27 mouse cellular contexts compared by ENCODE assay signal in the genomic region with DNA sequence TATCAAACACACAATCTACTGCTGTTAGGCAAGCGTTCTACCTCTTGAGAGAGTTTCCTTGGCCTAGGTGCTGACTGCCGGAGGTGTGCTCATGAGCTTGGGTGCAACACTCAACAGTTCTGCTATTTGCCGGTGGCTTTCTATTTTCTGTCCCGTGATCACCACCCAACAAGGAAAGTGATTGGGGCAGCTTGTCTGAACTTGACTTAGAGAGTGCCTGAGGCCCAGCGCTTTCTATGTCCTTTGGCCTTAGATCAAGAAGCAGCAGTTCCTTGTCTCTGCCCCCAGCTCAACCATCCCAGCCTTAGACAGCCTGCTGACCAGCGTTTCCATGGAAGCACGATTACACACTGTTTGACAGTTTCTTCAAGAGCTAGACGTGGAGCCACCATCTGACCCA.
DNase-seq lines count a peak whose midpoint lies in the region; TF ChIP-seq lines count a peak whose summit lies in the region.
"Had no signal": no experiment of that assay in that cellular context is flagged by ENCODE, and none has a peak within 500 bp of the region (broad histone marks: within the 10 kb centered on the region; RNA-seq: fewer than 3 reads in every experiment).

No protein-coding gene starts in this region.

- H3K4me3 ChIP-seq in ES-Bruce4 (ENCODE audit: low read depth, low read length) (no peak overlapping the region), ES-E14 (ENCODE audit: insufficient read depth in 1 of 2, low read depth in 1 of 2, low read length in 2 of 2, poor library complexity in 1 of 2, severe bottlenecking in 1 of 2) (no peak overlapping the region)
- H3K4me3 ChIP-seq: embryonic facial prominence, embryonic 10.5 days; embryonic facial prominence, embryonic 13.5 days; erythroblast, embryonic 14.5 days; forebrain, embryonic 12.5 days; forebrain, embryonic 15.5 days; heart, adult 2 months; heart, embryonic 10.5 days; heart, embryonic 13.5 days; hindbrain, embryonic 15.5 days; intestine, embryonic 15.5 days had no signal

- intact Hi-C loops in left cerebral cortex, postnatal 4 days (cut with DNase I), result no loop called here

- no peaks in the 10 kb centered on the region for H3K36me3 ChIP-seq in ES-Bruce4 (ENCODE audit: control insufficient read depth, insufficient read depth, low read length, poor library complexity, severe bottlenecking)
- no peaks in the 10 kb centered on the region for H3K36me3 ChIP-seq in ES-E14 (ENCODE audit: control insufficient read depth, insufficient read depth, low read length, poor library complexity, severe bottlenecking)
- H3K36me3 ChIP-seq: embryonic facial prominence, embryonic 10.5 days; embryonic facial prominence, embryonic 13.5 days; forebrain, embryonic 12.5 days; forebrain, embryonic 15.5 days; heart, embryonic 10.5 days; heart, embryonic 13.5 days; hindbrain, embryonic 15.5 days; intestine, embryonic 15.5 days had no signal

- no peak for TF ChIP-seq POLR2A in ES-Bruce4 (IDR thresholded peaks at IDR 0.05; ENCODE audit: insufficient read depth, low read length)

- H3K27me3 ChIP-seq in ES-Bruce4 (ENCODE audit: control insufficient read depth, insufficient read depth, low read length, poor library complexity, severe bottlenecking), result no peaks in the 10 kb centered on the region
- H3K27me3 ChIP-seq: embryonic facial prominence, embryonic 13.5 days; forebrain, embryonic 12.5 days; forebrain, embryonic 15.5 days; heart, embryonic 13.5 days; hindbrain, embryonic 15.5 days; intestine, embryonic 15.5 days had no signal

- H3K9me3 ChIP-seq in ES-Bruce4 (replicated peaks; ENCODE audit: control insufficient read depth, insufficient read depth, low read length, poor library complexity, severe bottlenecking), result no peaks in the 10 kb centered on the region
- no peaks in the 10 kb centered on the region for H3K9me3 ChIP-seq in ES-E14 (ENCODE audit: control insufficient read depth, insufficient read depth, low read depth, low read length)
- H3K9me3 ChIP-seq: embryonic facial prominence, embryonic 10.5 days; embryonic facial prominence, embryonic 13.5 days; forebrain, embryonic 12.5 days; forebrain, embryonic 15.5 days; heart, embryonic 10.5 days; heart, embryonic 13.5 days; hindbrain, embryonic 15.5 days; intestine, embryonic 15.5 days had no signal

- peak; percentile 40; the same call in 1 of the 2 replicates for TF ChIP-seq EP300 in ES-Bruce4 (IDR thresholded peaks at IDR 0.05; ENCODE audit: insufficient read depth, low read depth, low read length)

- H3K4me1 ChIP-seq in ES-Bruce4 (ENCODE audit: control insufficient read depth, insufficient read depth, low read length), result peaks cover 16% of the 10 kb centered on the region
- H3K4me1 ChIP-seq in ES-E14 (ENCODE audit: control insufficient read depth in 2 of 2, insufficient read depth in 2 of 2, low read length in 2 of 2, poor library complexity in 1 of 2), result peaks cover 21 to 26% of the 10 kb centered on the region in 2 experiments
- H3K4me1 ChIP-seq: forebrain, embryonic 15.5 days; heart, embryonic 10.5 days; heart, embryonic 13.5 days; hindbrain, embryonic 15.5 days; intestine, embryonic 15.5 days had no signal

- DNase-seq in left cerebral cortex, postnatal 4 days, result peak; percentile 26
- DNase-seq in left cerebral cortex, adult 9 months (ENCODE audit: low spot score in 2 of 2), result no peak
- DNase-seq in ES-E14 (ENCODE audit: low read depth, low spot score), result no peak
- DNase-seq in gastrocnemius, adult 8-10 months (ENCODE audit: low spot score in 2 of 2), result no peak
- no peak for DNase-seq in adrenal gland, adult (ENCODE audit: inconsistent age in 2 of 2, low spot score in 1 of 2)
- DNase-seq: adrenal gland, adult 8-10 months; adrenal gland, postnatal 25 days; cerebellum, adult 11-12 months; cerebellum, adult 9-10 months; cerebellum, postnatal 36 days; embryo, embryonic 11 days; gastrocnemius, postnatal 10 days; gastrocnemius, postnatal 36 days; heart, adult 2 months; heart, postnatal 14 days; heart, postnatal 4 days; kidney, adult 11 months had no signal

- no peak for TF ChIP-seq CTCF in ES-Bruce4 (IDR thresholded peaks at IDR 0.05; ENCODE audit: low read depth, low read length)

- in situ Hi-C loops in ES-E14 (cut with MboI; ENCODE audit: low sequenced_read_pairs in 2 of 2, unreplicated experiment in 2 of 2), result no loop called here

- peak overlapping the region; percentile 93 for H3K27ac ChIP-seq in ES-Bruce4 (ENCODE audit: insufficient read depth, low read length)
- H3K27ac ChIP-seq in ES-E14 (ENCODE audit: insufficient read depth, low read depth, low read length, poor library complexity, severe bottlenecking), result peak overlapping the region; percentile 95
- H3K27ac ChIP-seq: embryonic facial prominence, embryonic 10.5 days; embryonic facial prominence, embryonic 13.5 days; forebrain, embryonic 12.5 days; forebrain, embryonic 15.5 days; heart, adult 2 months; heart, embryonic 10.5 days; heart, embryonic 13.5 days; hindbrain, embryonic 15.5 days; intestine, embryonic 15.5 days had no signal

- H3K9ac ChIP-seq in ES-Bruce4 (ENCODE audit: low read depth, poor library complexity, severe bottlenecking), result 0 out of 2 replicates have a peak overlapping the region, but pooled peaks have one; percentile 8
- H3K9ac ChIP-seq in ES-E14 (ENCODE audit: insufficient read depth, low read depth, low read length, poor library complexity, severe bottlenecking), result no peak overlapping the region; the same call in 1 of the 2 replicates
- H3K9ac ChIP-seq: embryonic facial prominence, embryonic 13.5 days; forebrain, embryonic 12.5 days; forebrain, embryonic 15.5 days; heart, embryonic 13.5 days; hindbrain, embryonic 15.5 days; intestine, embryonic 15.5 days had no signal

TF ChIP-seq in ES-E14, 5 proteins besides CTCF, POLR2A, EP300 and RAD21:
- TF ChIP-seq MAFK (IDR thresholded peaks at IDR 0.05; ENCODE audit: insufficient read depth, low read depth, low read length), result no peak
- TF ChIP-seq HCFC1 (IDR thresholded peaks at IDR 0.05; ENCODE audit: borderline replicate concordance, insufficient read depth, low read length), result no peak
- TF ChIP-seq ZNF384 (IDR thresholded peaks at IDR 0.05; ENCODE audit: low read depth, low read length), result no peak
- no peak for TF ChIP-seq CHD2 (IDR thresholded peaks at IDR 0.05; ENCODE audit: low read depth, low read length)
- no peak for TF ChIP-seq ZC3H11A (IDR thresholded peaks at IDR 0.05; ENCODE audit: borderline replicate concordance, low read depth, low read length)
